Mouse (Mus musculus): ENCODE measurements around the gene Kif26b. TPM values are rescaled to one million over a fixed set of nuclear protein-coding genes. Genes with fewer than 3 reads are reported as not detected.

Kif26b gene
- total and polyA plus RNA-seq, 3 experiments: 0.86 to 3.0 (median 2.4) TPM

DNA sequence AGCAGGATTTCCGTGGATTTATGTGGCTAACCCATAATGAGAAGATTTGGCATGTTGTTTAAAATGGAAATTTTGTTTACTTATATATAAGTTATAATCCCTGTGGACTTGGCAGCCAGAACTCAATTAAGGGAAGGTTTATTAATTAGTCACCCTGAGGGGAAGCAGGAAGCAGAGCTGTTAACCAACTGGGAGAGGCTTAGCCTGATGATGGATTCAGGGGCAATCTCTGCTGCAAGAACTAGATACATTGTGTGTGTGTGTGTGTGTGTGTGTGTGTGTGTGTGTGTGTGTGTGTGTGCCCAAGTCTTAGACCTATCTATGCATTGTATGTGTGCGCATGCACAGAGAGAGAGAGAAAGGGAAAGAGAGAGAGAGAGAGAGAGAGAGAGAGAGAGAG is 348.0 kb downstream of the Kif26b start:
- H3K4me3 ChIP-seq: no peak overlapping the region
- H3K79me2 ChIP-seq (replicated peaks; ENCODE audit: control insufficient read depth, insufficient read depth, low read length): no peaks in the 10 kb centered on the region
- TF ChIP-seq POLR2A (IDR thresholded peaks at IDR 0.05; ENCODE audit: insufficient read depth, low read depth, low read length) (no peak), CTCF (IDR thresholded peaks at IDR 0.05) (no peak), EP300 (IDR thresholded peaks at IDR 0.05; ENCODE audit: insufficient read depth, low read depth, low read length) (no peak)
- no peak for DNase-seq
- intact Hi-C loops (cut with DNase I): no loop called here
- no peak overlapping the region for H3K27ac ChIP-seq
- 77% methylated on average over 2 of the region's 2 CpGs for WGBS
- no peaks in the 10 kb centered on the region for H3K4me1 ChIP-seq (ENCODE audit: control insufficient read depth, insufficient read depth, low read length)
- no peak overlapping the region for H3K9ac ChIP-seq (ENCODE audit: low read depth, low read length)
- no peaks in the 10 kb centered on the region for H3K36me3 ChIP-seq (ENCODE audit: control insufficient read depth, insufficient read depth, low read length)
- H3K27me3 ChIP-seq (ENCODE audit: control insufficient read depth, insufficient read depth, low read length): no peaks in the 10 kb centered on the region

- Histone ChIP-seq H3K9ac (ENCODE audit: low read depth, low read length) (no peak overlapping the region), H3K4me3 (no peak overlapping the region), H3K27ac (no peak overlapping the region), H3K79me2 (replicated peaks; ENCODE audit: control insufficient read depth, insufficient read depth, low read length) (no peaks in the 10 kb centered on the region), H3K36me3 (ENCODE audit: control insufficient read depth, insufficient read depth, low read length) (no peaks in the 10 kb centered on the region), H3K4me1 (ENCODE audit: control insufficient read depth, insufficient read depth, low read length) (no peaks in the 10 kb centered on the region), H3K27me3 (ENCODE audit: control insufficient read depth, insufficient read depth, low read length) (no peaks in the 10 kb centered on the region)
- WGBS: 90% methylated on average over 1 of the region's 1 CpGs
- TF ChIP-seq EP300 (IDR thresholded peaks at IDR 0.05; ENCODE audit: insufficient read depth, low read depth, low read length): no peak
- TF ChIP-seq CTCF (IDR thresholded peaks at IDR 0.05): no peak
- no peak for TF ChIP-seq POLR2A (IDR thresholded peaks at IDR 0.05; ENCODE audit: insufficient read depth, low read depth, low read length)
- DNase-seq: no peak
- intact Hi-C loops (cut with DNase I): no loop called here
These were observed 349.8 kb downstream of the Kif26b start for GRCm38 (mm10) chr1:178878676-178879075.

GRCm38 (mm10) chr1:178880905-178881304 is 352.0 kb downstream of the Kif26b start:
- Histone ChIP-seq H3K4me3 (no peak overlapping the region), H3K27ac (no peak overlapping the region), H3K36me3 (ENCODE audit: control insufficient read depth, insufficient read depth, low read length) (no peaks in the 10 kb centered on the region), H3K27me3 (ENCODE audit: control insufficient read depth, insufficient read depth, low read length) (no peaks in the 10 kb centered on the region), H3K9ac (ENCODE audit: low read depth, low read length) (no peak overlapping the region), H3K79me2 (replicated peaks; ENCODE audit: control insufficient read depth, insufficient read depth, low read length) (no peaks in the 10 kb centered on the region), H3K4me1 (ENCODE audit: control insufficient read depth, insufficient read depth, low read length) (no peaks in the 10 kb centered on the region)
- DNase-seq: no peak
- intact Hi-C loops (cut with DNase I): no loop called here
- TF ChIP-seq EP300 (IDR thresholded peaks at IDR 0.05; ENCODE audit: insufficient read depth, low read depth, low read length) (no peak), POLR2A (IDR thresholded peaks at IDR 0.05; ENCODE audit: insufficient read depth, low read depth, low read length) (no peak), CTCF (IDR thresholded peaks at IDR 0.05) (no peak)
- WGBS: 56% methylated on average over 7 of the region's 7 CpGs

GRCm38 (mm10) chr1:178886671-178887070 is 357.7 kb downstream of the Kif26b start:
- TF ChIP-seq EP300 (IDR thresholded peaks at IDR 0.05; ENCODE audit: insufficient read depth, low read depth, low read length) (no peak), CTCF (IDR thresholded peaks at IDR 0.05) (no peak), POLR2A (IDR thresholded peaks at IDR 0.05; ENCODE audit: insufficient read depth, low read depth, low read length) (no peak)
- Histone ChIP-seq H3K79me2 (replicated peaks; ENCODE audit: control insufficient read depth, insufficient read depth, low read length) (no peaks in the 10 kb centered on the region), H3K9ac (ENCODE audit: low read depth, low read length) (no peak overlapping the region), H3K27me3 (ENCODE audit: control insufficient read depth, insufficient read depth, low read length) (no peaks in the 10 kb centered on the region), H3K4me3 (no peak overlapping the region), H3K36me3 (ENCODE audit: control insufficient read depth, insufficient read depth, low read length) (no peaks in the 10 kb centered on the region), H3K27ac (no peak overlapping the region), H3K4me1 (ENCODE audit: control insufficient read depth, insufficient read depth, low read length) (no peaks in the 10 kb centered on the region)
- intact Hi-C loops (cut with DNase I): no loop called here
- DNase-seq: no peak
- 83% methylated on average over 5 of the region's 5 CpGs for WGBS

GRCm38 (mm10) chr1:178892376-178892775 is 363.5 kb downstream of the Kif26b start:
- Histone ChIP-seq H3K4me1 (ENCODE audit: control insufficient read depth, insufficient read depth, low read length) (no peaks in the 10 kb centered on the region), H3K36me3 (ENCODE audit: control insufficient read depth, insufficient read depth, low read length) (no peaks in the 10 kb centered on the region), H3K27ac (no peak overlapping the region), H3K79me2 (replicated peaks; ENCODE audit: control insufficient read depth, insufficient read depth, low read length) (no peaks in the 10 kb centered on the region), H3K27me3 (ENCODE audit: control insufficient read depth, insufficient read depth, low read length) (no peaks in the 10 kb centered on the region), H3K9ac (ENCODE audit: low read depth, low read length) (no peak overlapping the region), H3K4me3 (no peak overlapping the region)
- DNase-seq: no peak
- 86% methylated on average over 6 of the region's 6 CpGs for WGBS
- intact Hi-C loops (cut with DNase I): no loop called here
- no peak for TF ChIP-seq CTCF (IDR thresholded peaks at IDR 0.05)

DNA sequence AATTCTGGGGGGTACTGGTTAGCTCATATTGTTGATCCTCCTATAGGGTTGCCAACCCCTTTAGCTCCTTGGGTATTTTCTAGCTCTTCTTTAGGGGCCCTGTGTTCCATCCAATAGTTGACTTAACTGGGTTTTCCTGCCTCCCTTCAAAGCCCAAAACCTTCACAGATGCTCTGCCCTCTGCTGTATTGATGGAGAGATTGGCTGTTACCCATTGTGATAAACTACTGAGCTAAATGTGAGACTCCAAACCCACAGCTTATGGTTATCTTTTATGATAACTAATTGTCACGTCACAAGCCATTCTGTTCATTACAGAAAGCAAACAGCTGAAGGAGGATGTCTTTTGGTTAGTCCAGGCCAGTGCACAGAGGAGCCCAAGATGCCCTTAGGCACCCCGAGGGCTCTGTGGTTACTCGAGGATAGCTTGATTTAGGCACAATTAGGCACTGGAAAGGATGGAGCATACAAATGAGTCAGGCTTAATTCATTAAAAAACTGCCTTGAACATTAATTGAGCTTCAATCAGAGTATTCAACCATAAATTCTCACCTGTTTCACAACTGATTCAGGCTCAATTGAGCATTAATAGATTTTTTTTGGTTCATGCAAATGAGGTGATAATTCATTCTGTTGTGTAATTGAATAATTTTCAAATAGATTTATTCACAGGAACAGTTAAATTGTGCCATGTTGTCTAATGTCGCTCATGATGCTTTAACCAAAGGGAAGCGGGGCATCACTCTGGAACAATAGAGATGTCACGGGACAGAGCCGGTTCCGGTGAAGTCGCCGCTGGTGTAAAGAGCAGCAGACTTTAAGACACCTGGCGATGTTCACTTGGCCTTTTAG is 364.5 kb downstream of the Kif26b start:
- intact Hi-C loops (cut with DNase I): no loop called here
- Histone ChIP-seq H3K4me1 (ENCODE audit: control insufficient read depth, insufficient read depth, low read length) (no peaks in the 10 kb centered on the region), H3K4me3 (no peak overlapping the region), H3K27me3 (ENCODE audit: control insufficient read depth, insufficient read depth, low read length) (no peaks in the 10 kb centered on the region), H3K79me2 (replicated peaks; ENCODE audit: control insufficient read depth, insufficient read depth, low read length) (no peaks in the 10 kb centered on the region), H3K9ac (ENCODE audit: low read depth, low read length) (no peak overlapping the region), H3K27ac (no peak overlapping the region), H3K36me3 (ENCODE audit: control insufficient read depth, insufficient read depth, low read length) (no peaks in the 10 kb centered on the region)
- TF ChIP-seq POLR2A (IDR thresholded peaks at IDR 0.05; ENCODE audit: insufficient read depth, low read depth, low read length): no peak
- no peak for TF ChIP-seq CTCF (IDR thresholded peaks at IDR 0.05)
- no peak for TF ChIP-seq EP300 (IDR thresholded peaks at IDR 0.05; ENCODE audit: insufficient read depth, low read depth, low read length)
- DNase-seq: no peak
- WGBS: 90% methylated on average over 11 of the region's 11 CpGs
